Mouse (Mus musculus) cerebellum, postnatal 14 days (tissue): ENCODE measurements around the gene Rbfox1.

Experiments used
- DNase-seq, 2 experiments: peaks; one replicate each; pipeline ENCODE4 v3.0.0; 2021; ENCODE audit warnings: mixed read lengths in 2 of 2

The Rbfox1 gene

GRCm38 (mm10) chr16:6098116-6098515 is 213.0 kb downstream of the Rbfox1 start:
- DNase-seq, result no peak

- peak; percentile 17 to 51 for DNase-seq
These were observed 214.4 kb downstream of the Rbfox1 start for GRCm38 (mm10) chr16:6099598-6099997.

GRCm38 (mm10) chr16:6100421-6100877 is 215.3 kb downstream of the Rbfox1 start:
- DNase-seq, result no peak

GRCm38 (mm10) chr16:6103713-6104112 is 218.6 kb downstream of the Rbfox1 start:
- DNase-seq, result no peak

GRCm38 (mm10) chr16:6110121-6110520 is 225.0 kb downstream of the Rbfox1 start:
- no peak for DNase-seq

GRCm38 (mm10) chr16:6113836-6114475 is 228.8 kb downstream of the Rbfox1 start:
- no peak for DNase-seq

- DNase-seq, result no peak
These were observed 234.3 kb downstream of the Rbfox1 start for GRCm38 (mm10) chr16:6119472-6119871.

- no peak for DNase-seq
These were observed 236.1 kb downstream of the Rbfox1 start for GRCm38 (mm10) chr16:6121232-6121631.

- DNase-seq, result no peak
These were observed 237.7 kb downstream of the Rbfox1 start for GRCm38 (mm10) chr16:6122859-6123258.

GRCm38 (mm10) chr16:6128314-6128713 is 243.2 kb downstream of the Rbfox1 start:
- DNase-seq, result no peak

- DNase-seq, result peak; percentile 60 to 69
These were observed 249.9 kb downstream of the Rbfox1 start for GRCm38 (mm10) chr16:6135016-6135415.

GRCm38 (mm10) chr16:6139432-6139831 is 254.3 kb downstream of the Rbfox1 start:
- no peak for DNase-seq

GRCm38 (mm10) chr16:6147957-6148356 is 262.8 kb downstream of the Rbfox1 start:
- DNase-seq, result no peak

GRCm38 (mm10) chr16:6149345-6149744 is 264.2 kb downstream of the Rbfox1 start:
- peak in 1 of 2 experiments; percentile 25 for DNase-seq

- peak; percentile 75 to 85 for DNase-seq
These were observed 270.4 kb downstream of the Rbfox1 start for GRCm38 (mm10) chr16:6155556-6155955.

- DNase-seq, result no peak
These were observed 279.3 kb downstream of the Rbfox1 start for GRCm38 (mm10) chr16:6164476-6164875.

- DNase-seq, result no peak
These were observed 284.2 kb downstream of the Rbfox1 start for GRCm38 (mm10) chr16:6169346-6169745.

GRCm38 (mm10) chr16:6180819-6181218 is 295.7 kb downstream of the Rbfox1 start:
- DNase-seq, result peak; percentile 62 to 65

GRCm38 (mm10) chr16:6182329-6182728 is 297.2 kb downstream of the Rbfox1 start:
- DNase-seq, result no peak

GRCm38 (mm10) chr16:6192358-6192757 is 307.2 kb downstream of the Rbfox1 start:
- no peak for DNase-seq

- DNase-seq, result no peak
These were observed 321.3 kb downstream of the Rbfox1 start for GRCm38 (mm10) chr16:6206431-6206830.

- DNase-seq, result peak in 1 of 2 experiments; percentile 11
These were observed 327.8 kb downstream of the Rbfox1 start for GRCm38 (mm10) chr16:6212916-6213315.

GRCm38 (mm10) chr16:6227449-6227848 is 342.3 kb downstream of the Rbfox1 start:
- no peak for DNase-seq

GRCm38 (mm10) chr16:6232966-6233365 is 347.8 kb downstream of the Rbfox1 start:
- no peak for DNase-seq

- no peak for DNase-seq
These were observed 356.2 kb downstream of the Rbfox1 start for GRCm38 (mm10) chr16:6241393-6241792.
